Mouse (Mus musculus): ENCODE measurements around the gene Atrip. TPM values are rescaled to one million over a fixed set of nuclear protein-coding genes. Genes with fewer than 3 reads are reported as not detected.

Gene Atrip
- polyA plus RNA-seq, 1 experiment from 2014 or later: 15.6 TPM

GRCm38 (mm10) chr9:109040216-109040615, 33.7 kb downstream of the Atrip start:
- no peak overlapping the region for H3K9ac ChIP-seq (ENCODE audit: low read length)
- ATAC-seq (replicated peaks; ENCODE audit: extremely low read depth, insufficient read depth, low FRiP score): no peak
- WGBS: 74% methylated on average over 8 of the region's 8 CpGs
- peak overlapping the region; percentile 5; the same call in 1 of the 2 replicates for H3K4me3 ChIP-seq (ENCODE audit: low read length)
- peaks cover 22% of the 10 kb centered on the region for H3K4me1 ChIP-seq (ENCODE audit: control insufficient read depth, insufficient read depth, low read length)
- no peak overlapping the region for H3K27ac ChIP-seq (ENCODE audit: low read length)
- H3K27me3 ChIP-seq (ENCODE audit: control insufficient read depth, insufficient read depth, low read length): no peaks in the 10 kb centered on the region
- no peaks in the 10 kb centered on the region for H3K9me3 ChIP-seq (replicated peaks; ENCODE audit: control insufficient read depth, low read length)
- H3K36me3 ChIP-seq (ENCODE audit: control insufficient read depth, insufficient read depth): no peaks in the 10 kb centered on the region
- peak overlapping the region; percentile 81 for H3K4me2 ChIP-seq (ENCODE audit: low read depth, low read length)

DNA sequence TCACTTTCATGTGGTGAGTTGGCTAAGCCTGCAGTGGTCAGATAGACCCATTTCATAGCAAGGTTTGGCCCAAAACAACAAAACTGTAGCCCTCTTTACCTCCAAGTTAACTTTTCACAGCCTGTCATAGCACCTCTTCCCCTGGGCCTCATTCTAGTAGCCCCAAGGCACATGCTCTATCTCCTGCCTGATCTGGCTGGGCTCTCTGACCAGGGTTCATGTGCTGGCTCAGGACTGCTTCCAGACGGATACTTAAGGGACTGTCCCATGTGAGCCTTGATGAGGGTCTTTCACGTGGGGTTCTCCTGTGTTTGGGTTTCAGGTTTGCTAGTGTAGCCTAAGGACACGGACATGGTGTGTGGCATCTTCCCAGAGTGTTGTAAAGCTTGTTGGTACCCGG, 34.2 kb downstream of the Atrip start:
- Histone ChIP-seq H3K27ac (ENCODE audit: low read length) (no peak overlapping the region), H3K9ac (ENCODE audit: low read length) (no peak overlapping the region), H3K9me3 (replicated peaks; ENCODE audit: control insufficient read depth, low read length) (no peaks in the 10 kb centered on the region), H3K4me2 (ENCODE audit: low read depth, low read length) (peak overlapping the region; percentile 81), H3K36me3 (ENCODE audit: control insufficient read depth, insufficient read depth) (no peaks in the 10 kb centered on the region), H3K4me3 (ENCODE audit: low read length) (peak overlapping the region; percentile 77), H3K27me3 (ENCODE audit: control insufficient read depth, insufficient read depth, low read length) (no peaks in the 10 kb centered on the region), H3K4me1 (ENCODE audit: control insufficient read depth, insufficient read depth, low read length) (peaks cover 22% of the 10 kb centered on the region)
- 70% methylated on average over 4 of the region's 4 CpGs for WGBS
- no peak for ATAC-seq (replicated peaks; ENCODE audit: extremely low read depth, insufficient read depth, low FRiP score)

- peak overlapping the region; percentile 81 for H3K4me2 ChIP-seq (ENCODE audit: low read depth, low read length)
- ATAC-seq (replicated peaks; ENCODE audit: extremely low read depth, insufficient read depth, low FRiP score): peak; percentile 63
- 20% methylated on average over 8 of the region's 8 CpGs for WGBS
- H3K9ac ChIP-seq (ENCODE audit: low read length): peak overlapping the region; percentile 85
- H3K27me3 ChIP-seq (ENCODE audit: control insufficient read depth, insufficient read depth, low read length): no peaks in the 10 kb centered on the region
- H3K9me3 ChIP-seq (replicated peaks; ENCODE audit: control insufficient read depth, low read length): no peaks in the 10 kb centered on the region
- H3K27ac ChIP-seq (ENCODE audit: low read length): peak overlapping the region; percentile 82
- H3K4me3 ChIP-seq (ENCODE audit: low read length): peak overlapping the region; percentile 77
- peaks cover 22% of the 10 kb centered on the region for H3K4me1 ChIP-seq (ENCODE audit: control insufficient read depth, insufficient read depth, low read length)
- no peaks in the 10 kb centered on the region for H3K36me3 ChIP-seq (ENCODE audit: control insufficient read depth, insufficient read depth)
These were observed 35.0 kb downstream of the Atrip start for GRCm38 (mm10) chr9:109038901-109039364.

DNA sequence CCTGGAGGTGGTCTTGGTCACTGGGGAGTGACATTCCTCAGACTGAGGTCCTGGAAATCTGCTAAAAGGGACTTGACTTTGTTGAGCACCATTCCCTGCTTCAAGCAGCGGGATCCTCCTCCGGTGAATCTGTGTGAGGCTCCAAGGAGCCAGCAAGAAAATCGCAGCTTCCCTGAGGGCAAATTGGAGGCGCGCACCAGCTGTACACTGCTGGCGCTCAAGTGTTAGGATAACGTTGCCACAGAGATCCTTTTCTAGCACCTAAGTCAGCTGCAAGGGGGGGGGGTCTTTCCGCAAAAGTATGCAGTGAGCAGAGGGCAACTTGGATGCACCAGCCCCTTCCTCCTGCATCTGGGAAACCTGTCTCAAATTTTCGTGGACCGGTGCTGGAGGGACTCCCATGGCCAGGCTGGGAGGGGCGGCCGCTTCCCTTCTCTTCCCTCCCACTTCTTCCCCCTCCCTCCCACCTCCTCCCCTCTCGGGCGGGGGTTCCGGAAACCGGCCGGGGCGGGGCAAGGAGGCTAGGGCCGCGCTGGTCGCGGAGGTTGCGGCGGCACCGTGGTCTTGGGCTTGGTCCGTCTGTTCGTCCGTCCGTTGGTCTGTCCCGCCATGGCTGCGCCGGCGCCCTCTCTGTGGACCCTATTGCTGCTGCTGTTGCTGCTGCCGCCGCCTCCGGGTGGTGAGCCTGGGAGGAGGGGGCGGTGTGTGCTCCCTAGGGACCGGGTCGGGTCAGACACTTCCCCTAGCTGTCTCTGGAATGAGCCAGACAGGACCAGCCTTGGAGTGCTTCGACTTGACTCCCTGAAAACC, 35.6 kb downstream of the Atrip start, which contains the start of gene Shisa5:
Gene Shisa5, plus strand, starts transcription at position 480 of the 810 bp plus-strand sequence.
- no peaks in the 10 kb centered on the region for H3K27me3 ChIP-seq (ENCODE audit: control insufficient read depth, insufficient read depth, low read length)
- H3K4me3 ChIP-seq (ENCODE audit: low read length): peak within 1 kb of the TSS; percentile 77
- no peaks in the 10 kb centered on the region for H3K9me3 ChIP-seq (replicated peaks; ENCODE audit: control insufficient read depth, low read length)
- peak within 1 kb of the TSS; percentile 81 for H3K4me2 ChIP-seq (ENCODE audit: low read depth, low read length)
- under 1% methylated on average over 40 of the region's 40 CpGs for WGBS
- peak within 1 kb of the TSS; percentile 85 for H3K9ac ChIP-seq (ENCODE audit: low read length)
- no peaks in the 10 kb centered on the region for H3K36me3 ChIP-seq (ENCODE audit: control insufficient read depth, insufficient read depth)
- H3K27ac ChIP-seq (ENCODE audit: low read length): peak within 1 kb of the TSS; percentile 82
- ATAC-seq (replicated peaks; ENCODE audit: extremely low read depth, insufficient read depth, low FRiP score): peak; percentile 88
- peaks cover 22% of the 10 kb centered on the region for H3K4me1 ChIP-seq (ENCODE audit: control insufficient read depth, insufficient read depth, low read length)

DNA sequence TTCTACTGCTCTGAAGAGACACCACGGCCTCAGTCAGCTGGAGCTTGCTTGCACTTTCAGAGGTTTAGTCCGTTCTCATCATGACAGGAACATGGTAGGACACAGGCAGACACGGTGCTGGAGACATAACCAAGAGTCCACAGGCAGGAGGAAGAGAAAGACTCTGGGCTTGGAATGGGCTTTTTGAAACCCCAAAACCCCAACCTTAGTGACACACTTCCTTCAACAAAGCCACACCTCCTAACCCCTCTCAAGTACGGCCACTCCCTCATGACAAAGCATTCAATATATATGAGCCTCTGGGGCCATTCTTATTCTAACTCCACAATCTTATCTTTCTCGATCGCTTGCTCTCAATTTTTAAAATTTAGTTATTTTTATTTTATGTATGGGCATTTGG, 41.5 kb downstream of the Atrip start:
- no peak overlapping the region for H3K4me2 ChIP-seq (ENCODE audit: low read depth, low read length)
- H3K4me3 ChIP-seq (ENCODE audit: low read length): no peak overlapping the region
- 77% methylated on average over 6 of the region's 6 CpGs for WGBS
- no peaks in the 10 kb centered on the region for H3K9me3 ChIP-seq (replicated peaks; ENCODE audit: control insufficient read depth, low read length)
- no peak overlapping the region for H3K9ac ChIP-seq (ENCODE audit: low read length)
- H3K27ac ChIP-seq (ENCODE audit: low read length): no peak overlapping the region
- ATAC-seq (replicated peaks; ENCODE audit: extremely low read depth, insufficient read depth, low FRiP score): no peak
- H3K27me3 ChIP-seq (ENCODE audit: control insufficient read depth, insufficient read depth, low read length): no peaks in the 10 kb centered on the region
- H3K36me3 ChIP-seq (ENCODE audit: control insufficient read depth, insufficient read depth): no peaks in the 10 kb centered on the region
- H3K4me1 ChIP-seq (ENCODE audit: control insufficient read depth, insufficient read depth, low read length): peaks cover 2% of the 10 kb centered on the region; the same call in 1 of the 2 replicates

- 72% methylated on average over 8 of the region's 8 CpGs for WGBS
- Histone ChIP-seq H3K4me2 (ENCODE audit: low read depth, low read length) (no peak overlapping the region), H3K4me3 (ENCODE audit: low read length) (no peak overlapping the region), H3K9me3 (replicated peaks; ENCODE audit: control insufficient read depth, low read length) (no peaks in the 10 kb centered on the region), H3K27ac (ENCODE audit: low read length) (no peak overlapping the region), H3K4me1 (ENCODE audit: control insufficient read depth, insufficient read depth, low read length) (peaks cover 2% of the 10 kb centered on the region; the same call in 1 of the 2 replicates), H3K36me3 (ENCODE audit: control insufficient read depth, insufficient read depth) (no peaks in the 10 kb centered on the region), H3K9ac (ENCODE audit: low read length) (no peak overlapping the region), H3K27me3 (ENCODE audit: control insufficient read depth, insufficient read depth, low read length) (no peaks in the 10 kb centered on the region)
- no peak for ATAC-seq (replicated peaks; ENCODE audit: extremely low read depth, insufficient read depth, low FRiP score)
These were observed 42.2 kb downstream of the Atrip start for GRCm38 (mm10) chr9:109031686-109032085.

- peaks cover 2% of the 10 kb centered on the region; the same call in 1 of the 2 replicates for H3K4me1 ChIP-seq (ENCODE audit: control insufficient read depth, insufficient read depth, low read length)
- H3K27me3 ChIP-seq (ENCODE audit: control insufficient read depth, insufficient read depth, low read length): no peaks in the 10 kb centered on the region
- no peak overlapping the region for H3K27ac ChIP-seq (ENCODE audit: low read length)
- no peaks in the 10 kb centered on the region for H3K36me3 ChIP-seq (ENCODE audit: control insufficient read depth, insufficient read depth)
- 86% methylated on average over 7 of the region's 7 CpGs for whole genome bisulfite sequencing
- no peak overlapping the region for H3K9ac ChIP-seq (ENCODE audit: low read length)
- ATAC-seq (replicated peaks; ENCODE audit: extremely low read depth, insufficient read depth, low FRiP score): no peak
- H3K9me3 ChIP-seq (replicated peaks; ENCODE audit: control insufficient read depth, low read length): no peaks in the 10 kb centered on the region
- no peak overlapping the region for H3K4me2 ChIP-seq (ENCODE audit: low read depth, low read length)
- H3K4me3 ChIP-seq (ENCODE audit: low read length): no peak overlapping the region
These were observed 42.9 kb downstream of the Atrip start for GRCm38 (mm10) chr9:109031001-109031400.

- Histone ChIP-seq H3K9me3 (replicated peaks; ENCODE audit: control insufficient read depth, low read length) (no peaks in the 10 kb centered on the region), H3K36me3 (ENCODE audit: control insufficient read depth, insufficient read depth) (no peaks in the 10 kb centered on the region), H3K27ac (ENCODE audit: low read length) (no peak overlapping the region), H3K27me3 (ENCODE audit: control insufficient read depth, insufficient read depth, low read length) (no peaks in the 10 kb centered on the region), H3K4me3 (ENCODE audit: low read length) (no peak overlapping the region), H3K4me2 (ENCODE audit: low read depth, low read length) (no peak overlapping the region), H3K4me1 (ENCODE audit: control insufficient read depth, insufficient read depth, low read length) (peaks cover 2% of the 10 kb centered on the region; the same call in 1 of the 2 replicates), H3K9ac (ENCODE audit: low read length) (no peak overlapping the region)
- 64% methylated on average over 3 of the region's 3 CpGs for WGBS
- ATAC-seq (replicated peaks; ENCODE audit: extremely low read depth, insufficient read depth, low FRiP score): no peak
These were observed 43.6 kb downstream of the Atrip start for GRCm38 (mm10) chr9:109030312-109030711.

DNA sequence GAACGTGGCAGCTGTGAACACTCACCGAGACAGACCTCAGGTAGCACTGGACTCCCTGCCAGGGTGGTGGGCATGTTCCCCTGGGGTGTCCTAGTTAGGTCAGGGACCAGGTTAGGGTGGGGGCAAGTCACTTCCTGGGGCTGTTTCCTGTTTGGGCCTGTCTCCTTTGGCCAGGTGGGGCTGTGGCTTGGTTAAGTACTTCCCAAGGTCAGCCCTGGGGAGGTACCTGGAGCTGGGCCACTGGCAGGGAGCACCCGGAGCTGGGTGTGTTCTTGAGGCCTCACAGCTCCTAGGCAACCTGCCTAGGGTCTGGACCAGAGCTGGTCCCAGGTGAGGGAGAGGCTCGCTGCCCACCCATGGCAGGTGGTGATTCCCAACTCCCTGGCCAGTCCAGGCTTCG, 45.0 kb downstream of the Atrip start:
- no peak overlapping the region for H3K27ac ChIP-seq (ENCODE audit: low read length)
- H3K4me3 ChIP-seq (ENCODE audit: low read length): no peak overlapping the region
- no peak overlapping the region for H3K4me2 ChIP-seq (ENCODE audit: low read depth, low read length)
- H3K9me3 ChIP-seq (replicated peaks; ENCODE audit: control insufficient read depth, low read length): no peaks in the 10 kb centered on the region
- WGBS: 69% methylated on average over 5 of the region's 5 CpGs
- no peak for ATAC-seq (replicated peaks; ENCODE audit: extremely low read depth, insufficient read depth, low FRiP score)
- peaks cover 2% of the 10 kb centered on the region; the same call in 1 of the 2 replicates for H3K4me1 ChIP-seq (ENCODE audit: control insufficient read depth, insufficient read depth, low read length)
- no peaks in the 10 kb centered on the region for H3K27me3 ChIP-seq (ENCODE audit: control insufficient read depth, insufficient read depth, low read length)
- H3K9ac ChIP-seq (ENCODE audit: low read length): no peak overlapping the region
- no peaks in the 10 kb centered on the region for H3K36me3 ChIP-seq (ENCODE audit: control insufficient read depth, insufficient read depth)

Data from heart, embryonic 16.5 days (tissue).